Mouse (Mus musculus): Measurements from ENCODE around the gene Rnf150.

DNA sequence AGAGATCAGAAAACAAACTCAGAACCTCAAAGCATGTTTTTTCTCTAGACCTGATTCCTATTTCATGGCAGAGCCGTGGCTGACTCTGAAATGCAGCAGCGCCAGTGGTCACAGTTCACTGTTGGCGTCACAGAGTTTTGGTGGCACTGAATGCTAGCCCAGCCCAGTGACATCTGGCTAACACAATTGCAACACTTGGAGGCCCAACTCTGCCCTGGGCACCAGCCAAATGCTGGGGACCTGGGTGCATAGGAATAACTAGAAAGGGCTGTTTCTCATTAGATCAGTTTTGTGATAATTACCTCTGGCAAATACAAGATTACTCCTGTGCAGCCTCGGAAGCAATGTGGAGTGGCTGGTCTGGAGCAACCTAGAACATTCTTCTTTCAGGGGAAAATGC lies 31.9 kb downstream of the Rnf150 start:
- no peak for TF ChIP-seq CTCF (IDR thresholded peaks at IDR 0.05; ENCODE audit: borderline replicate concordance, insufficient read depth, low read depth, low read length)
- no peak for TF ChIP-seq POLR2A (IDR thresholded peaks at IDR 0.05; ENCODE audit: borderline replicate concordance, insufficient read depth, low read length)
